Mouse (Mus musculus): ENCODE measurements around the gene Akt2. TPM values are rescaled to one million over a fixed set of nuclear protein-coding genes. Genes with fewer than 3 reads are reported as not detected.

Gene Akt2
- total and polyA plus RNA-seq, 3 experiments = 73.5 to 127 TPM; not detected in 1

DNA sequence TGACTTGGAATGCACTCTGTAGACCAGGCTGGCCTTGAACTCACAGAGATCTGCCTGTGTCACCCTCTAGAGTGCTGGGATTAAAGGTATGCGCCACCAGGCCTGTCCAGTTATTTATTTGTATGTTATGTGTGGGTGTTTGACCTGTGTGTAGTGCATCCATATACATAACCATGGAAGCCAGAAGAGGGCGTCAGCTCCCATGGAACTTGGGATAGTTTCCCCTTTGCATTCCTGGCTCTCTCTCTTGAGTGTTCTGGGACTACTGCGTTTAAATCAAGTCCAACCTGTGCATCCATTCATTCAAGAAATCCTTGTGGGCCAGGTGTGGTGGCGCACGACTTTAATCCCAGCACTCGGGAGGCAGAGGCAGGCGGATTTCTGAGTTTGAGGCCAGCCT is 55.2 kb downstream of the Akt2 start:
- Histone ChIP-seq H3K27me3 (ENCODE audit: control insufficient read depth in 1 of 2, insufficient read depth in 2 of 2, low read length in 2 of 2) (no peaks in the 10 kb centered on the region), H3K4me1 (ENCODE audit: control insufficient read depth in 1 of 2, insufficient read depth in 2 of 2, low read length in 2 of 2) (peaks cover 0 to 5% of the 10 kb centered on the region in 2 experiments; a peak in 1 of 4 replicates), H3K36me3 (ENCODE audit: control insufficient read depth in 1 of 2, insufficient read depth in 2 of 2, low read length in 2 of 2) (no peaks in the 10 kb centered on the region), H3K4me3 (ENCODE audit: control insufficient read depth in 1 of 2, insufficient read depth in 1 of 2, low read depth in 2 of 2, low read length in 2 of 2) (no peak overlapping the region), H3K9me3 (replicated peaks; ENCODE audit: insufficient read depth, low read length) (no peaks in the 10 kb centered on the region), H3K9ac (ENCODE audit: control insufficient read depth, low read depth, low read length, poor library complexity, severe bottlenecking) (no peak overlapping the region), H3K27ac (ENCODE audit: control insufficient read depth, low read depth, low read length) (no peak overlapping the region), H3K79me2 (ENCODE audit: control insufficient read depth, insufficient read depth, low read length, poor library complexity) (no peaks in the 10 kb centered on the region)
- DNase-seq (ENCODE audit: low read depth, low spot score) = no peak
- no peak for TF ChIP-seq RCOR1 (IDR thresholded peaks at IDR 0.05; ENCODE audit: low read depth, low read length)
- no peak for TF ChIP-seq E2F4 (IDR thresholded peaks at IDR 0.05; ENCODE audit: borderline replicate concordance, low read depth, low read length)
- no peak for TF ChIP-seq JUND (IDR thresholded peaks at IDR 0.05; ENCODE audit: low read depth, low read length)
- no peak for TF ChIP-seq POLR2A (IDR thresholded peaks at IDR 0.05; ENCODE audit: control insufficient read depth in 1 of 2, insufficient read depth in 1 of 2, low read depth in 1 of 2, low read length in 2 of 2, poor library complexity in 1 of 2)
- no peak for TF ChIP-seq UBTF (IDR thresholded peaks at IDR 0.05; ENCODE audit: borderline replicate concordance, insufficient read depth, low read depth, low read length)
- no peak for TF ChIP-seq ZNF384 (IDR thresholded peaks at IDR 0.05; ENCODE audit: low read depth, low read length)
- TF ChIP-seq MAX (IDR thresholded peaks at IDR 0.05; ENCODE audit: low read length) = no peak
- no peak for TF ChIP-seq SMC3 (IDR thresholded peaks at IDR 0.05; ENCODE audit: low read depth, low read length)
- no peak for TF ChIP-seq ZMIZ1 (IDR thresholded peaks at IDR 0.05; ENCODE audit: low read depth, low read length)
- TF ChIP-seq BHLHE40 (IDR thresholded peaks at IDR 0.05; ENCODE audit: borderline replicate concordance, low read depth, low read length) = no peak
- TF ChIP-seq USF1 (IDR thresholded peaks at IDR 0.05; ENCODE audit: low read depth, low read length) = no peak
- no peak for TF ChIP-seq KAT2A (conservative IDR thresholded peaks at IDR 0.05; ENCODE audit: low read depth, low read length)
- no peak for TF ChIP-seq MAZ (IDR thresholded peaks at IDR 0.05; ENCODE audit: low read depth, low read length)
- no peak for TF ChIP-seq TCF12 (IDR thresholded peaks at IDR 0.05; ENCODE audit: low read depth, low read length)

DNA sequence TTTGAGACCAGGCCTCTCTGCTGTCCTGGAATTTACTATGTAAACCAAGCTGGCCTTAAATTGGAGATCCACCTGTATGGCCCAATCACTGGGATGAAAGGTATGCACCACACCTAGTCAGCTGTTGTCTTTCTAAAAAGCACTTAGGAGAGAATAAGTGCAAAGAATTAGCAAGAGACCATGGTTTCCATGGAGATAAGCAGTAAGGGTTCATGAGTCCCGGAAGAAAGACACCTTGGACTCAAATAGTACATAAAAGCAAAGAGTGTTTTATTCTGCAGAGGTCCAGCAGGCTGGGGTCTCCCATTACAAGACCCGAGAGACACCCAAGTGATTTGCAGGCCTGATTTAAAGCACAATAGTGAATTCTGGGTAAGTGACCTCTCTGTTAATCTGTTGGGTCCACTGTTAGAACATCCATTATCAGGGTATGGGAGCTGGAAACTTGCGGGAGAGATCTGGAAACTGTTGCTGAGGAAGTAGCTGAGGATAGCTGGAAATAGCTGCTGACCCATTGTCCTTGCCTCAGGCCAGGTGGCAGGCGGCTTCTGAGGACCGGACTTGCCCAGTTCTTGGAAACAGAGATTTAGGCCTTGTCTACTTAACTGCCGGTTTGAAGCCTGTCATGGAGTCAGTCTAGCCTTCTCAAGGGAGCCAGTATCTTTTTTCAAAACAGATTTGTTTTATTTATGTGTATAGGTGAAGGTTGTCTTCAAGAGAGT is 56.1 kb downstream of the Akt2 start:
- no peak overlapping the region for H3K27ac ChIP-seq (ENCODE audit: control insufficient read depth, low read depth, low read length)
- no peaks in the 10 kb centered on the region for H3K36me3 ChIP-seq (ENCODE audit: control insufficient read depth in 1 of 2, insufficient read depth in 2 of 2, low read length in 2 of 2)
- TF ChIP-seq ZNF384 (IDR thresholded peaks at IDR 0.05; ENCODE audit: low read depth, low read length) (no peak), ZC3H11A (IDR thresholded peaks at IDR 0.05; ENCODE audit: low read depth, low read length) (no peak), JUND (IDR thresholded peaks at IDR 0.05; ENCODE audit: low read depth, low read length) (no peak), MYC (IDR thresholded peaks at IDR 0.05; ENCODE audit: low read depth, low read length) (no peak), UBTF (IDR thresholded peaks at IDR 0.05; ENCODE audit: borderline replicate concordance, insufficient read depth, low read depth, low read length) (no peak)
- H3K9me3 ChIP-seq (replicated peaks; ENCODE audit: insufficient read depth, low read length) = no peaks in the 10 kb centered on the region
- H3K27me3 ChIP-seq (ENCODE audit: control insufficient read depth in 1 of 2, insufficient read depth in 2 of 2, low read length in 2 of 2) = no peaks in the 10 kb centered on the region
- no peak overlapping the region for H3K9ac ChIP-seq (ENCODE audit: control insufficient read depth, low read depth, low read length, poor library complexity, severe bottlenecking)
- H3K4me3 ChIP-seq (ENCODE audit: control insufficient read depth in 1 of 2, insufficient read depth in 1 of 2, low read depth in 2 of 2, low read length in 2 of 2) = no peak overlapping the region
- DNase-seq (ENCODE audit: low read depth, low spot score) = no peak
- no peaks in the 10 kb centered on the region for H3K79me2 ChIP-seq (ENCODE audit: control insufficient read depth, insufficient read depth, low read length, poor library complexity)
- H3K4me1 ChIP-seq (ENCODE audit: control insufficient read depth in 1 of 2, insufficient read depth in 2 of 2, low read length in 2 of 2) = peaks cover 0 to 6% of the 10 kb centered on the region in 2 experiments; a peak in 1 of 4 replicates
